Mouse (Mus musculus) left cerebral cortex, postnatal 10 days (tissue): ENCODE measurements around the gene Stab2. TPM values are rescaled to one million over a fixed set of nuclear protein-coding genes. Genes with fewer than 3 reads are reported as not detected.

Experiments
- DNase-seq, 2 experiments: peaks; one replicate each; pipeline ENCODE4 v3.0.0; 2021 to 2022; ENCODE audit warnings: low spot score in 2 of 2, mixed read lengths in 1 of 2; ENCODE audit errors: extremely low spot score in 1 of 2
- intact Hi-C: fragments of 180-260 bp; cut with DNase I; formaldehyde crosslinking; loops from one replicate; pipeline ENCODE4 v1.15.1; 2025
- total RNA-seq, 2 experiments: library from RNA; stranded (reverse); gene quantifications; 2 replicates each; pipeline ENCODE4 v1.2.3; 2021

The Stab2 gene
- total RNA-seq = under 1 TPM; 0.45 to 0.73 TPM

GRCm38 (mm10) chr10:87007385-87008214 lies at the start of gene Stab2:
Stab2 (minus strand) TSS chr10:87008025.
- intact Hi-C loops = no loop called here
- DNase-seq = no peak

- intact Hi-C loops = no loop called here
These were observed 43.9 kb upstream of the Stab2 start for GRCm38 (mm10) chr10:87051714-87052113.

GRCm38 (mm10) chr10:87049179-87049578 lies 41.4 kb upstream of the Stab2 start:
- DNase-seq = no peak
- intact Hi-C loops = no loop called here

More at GRCm38 (mm10) chr10:87051714-87052113, 43.9 kb upstream of the Stab2 start:
- no peak for DNase-seq

GRCm38 (mm10) chr10:87046931-87047468 lies 39.2 kb upstream of the Stab2 start:
- intact Hi-C loops = no loop called here
- DNase-seq = no peak

- intact Hi-C loops = no loop called here
These were observed 38.6 kb upstream of the Stab2 start for GRCm38 (mm10) chr10:87046469-87046868.

GRCm38 (mm10) chr10:87045273-87045672 lies 37.4 kb upstream of the Stab2 start:
- no peak for DNase-seq

More at GRCm38 (mm10) chr10:87046469-87046868, 38.6 kb upstream of the Stab2 start:
- no peak for DNase-seq

GRCm38 (mm10) chr10:87041265-87041664 lies 33.4 kb upstream of the Stab2 start:
- DNase-seq = no peak
- intact Hi-C loops = no loop called here

More at GRCm38 (mm10) chr10:87045273-87045672, 37.4 kb upstream of the Stab2 start:
- intact Hi-C loops = no loop called here

GRCm38 (mm10) chr10:87039800-87040199 lies 32.0 kb upstream of the Stab2 start:
- intact Hi-C loops = no loop called here
- no peak for DNase-seq

- no peak for DNase-seq
These were observed 31.5 kb upstream of the Stab2 start for GRCm38 (mm10) chr10:87039340-87039739.

GRCm38 (mm10) chr10:87037062-87037461 lies 29.2 kb upstream of the Stab2 start:
- intact Hi-C loops = no loop called here
- DNase-seq = no peak

More at GRCm38 (mm10) chr10:87039340-87039739, 31.5 kb upstream of the Stab2 start:
- intact Hi-C loops = no loop called here

- no peak for DNase-seq
- intact Hi-C loops = no loop called here
These were observed 28.5 kb upstream of the Stab2 start for GRCm38 (mm10) chr10:87036271-87036703.

- intact Hi-C loops = no loop called here
- no peak for DNase-seq
These were observed 28.0 kb upstream of the Stab2 start for GRCm38 (mm10) chr10:87035866-87036265.

- DNase-seq = no peak
- intact Hi-C loops = no loop called here
These were observed 24.9 kb upstream of the Stab2 start for GRCm38 (mm10) chr10:87032768-87033167.

GRCm38 (mm10) chr10:87024884-87025283 lies 17.1 kb upstream of the Stab2 start:
- DNase-seq = peak; percentile 72 to 90
- intact Hi-C loops = loop anchor here (1.0 to 5.0 kb wide), 3 partner anchors 479 to 1302 kb away; no protein-coding TSS in a partner anchor

GRCm38 (mm10) chr10:87020711-87021110 lies 12.9 kb upstream of the Stab2 start:
- intact Hi-C loops = loop anchor here (2.0 kb wide), 1 partner anchor 48 kb away; no protein-coding TSS in a partner anchor
- DNase-seq = peak; percentile 11 to 75

- DNase-seq = peak in 1 of 2 experiments; percentile 34
- intact Hi-C loops = no loop called here
These were observed 11.1 kb upstream of the Stab2 start for GRCm38 (mm10) chr10:87018876-87019275.

- DNase-seq = no peak
- intact Hi-C loops = no loop called here
These were observed 8.4 kb upstream of the Stab2 start for GRCm38 (mm10) chr10:87016151-87016692.

- intact Hi-C loops = no loop called here
- no peak for DNase-seq
These were observed 7.6 kb upstream of the Stab2 start for GRCm38 (mm10) chr10:87015403-87015802.

- intact Hi-C loops = no loop called here
- no peak for DNase-seq
These were observed 6.7 kb upstream of the Stab2 start for GRCm38 (mm10) chr10:87014391-87014965.
